8 mouse cellular contexts compared by ENCODE assay signal in the genomic region with DNA sequence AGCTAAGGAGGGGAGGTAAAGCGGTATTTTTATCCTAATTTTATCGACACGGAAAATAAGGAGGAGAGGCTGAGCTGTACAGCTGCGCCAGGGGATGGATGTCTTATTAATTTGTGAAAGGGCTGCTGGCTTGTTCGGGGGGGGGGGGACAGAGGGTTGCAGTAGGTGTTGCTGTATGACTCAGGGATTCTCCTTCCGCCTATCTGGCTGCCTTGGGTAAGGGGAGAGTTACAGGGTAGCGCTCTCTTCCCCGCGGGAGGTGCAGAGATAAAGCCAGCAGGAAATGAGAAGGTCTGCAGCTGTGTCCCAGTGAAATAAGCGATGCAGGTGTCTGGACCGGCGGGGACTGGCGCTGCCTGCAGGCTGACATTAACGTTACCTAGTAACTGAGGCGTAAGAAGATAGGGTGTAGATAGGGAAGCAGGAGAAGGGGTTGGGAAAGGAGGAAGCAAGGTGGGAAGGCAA. TPM values are rescaled to one million over a fixed set of nuclear protein-coding genes. Genes with fewer than 3 reads are reported as not detected.
A peak's percentile ranks its signal among the peaks of the same experiment; 100 is the strongest.
DNase-seq lines count a peak whose midpoint lies in the region; ATAC-seq and TF ChIP-seq lines count a peak whose summit lies in the region.

No protein-coding gene starts in this region.

- WGBS in heart, embryonic 12.5 days, result 3% methylated on average over 15 of the region's 15 CpGs
- WGBS in embryonic facial prominence, embryonic 15.5 days, result 3% methylated on average over 15 of the region's 15 CpGs
- WGBS in stomach, postnatal 0 days, result 3% methylated on average over 15 of the region's 15 CpGs

- DNase-seq in heart, postnatal 25 days (ENCODE audit: low spot score), result no peak
- peak; percentile 81 for DNase-seq in MEL-GATA-1-ER (ENCODE audit: extremely low read depth, low read depth)
- peak; percentile 50 for DNase-seq in kidney, adult 18-20 months
- peak; percentile 37 for DNase-seq in stomach, postnatal 0 days (ENCODE audit: low spot score)
- DNase-seq in ovary, postnatal 10 days (ENCODE audit: low spot score), result no peak

- H3K27ac ChIP-seq in heart, embryonic 12.5 days (ENCODE audit: poor library complexity, severe bottlenecking), result no peak overlapping the region
- H3K27ac ChIP-seq in embryonic facial prominence, embryonic 15.5 days (replicated peaks), result no peak overlapping the region
- H3K27ac ChIP-seq in stomach, postnatal 0 days (replicated peaks), result no peak overlapping the region

- no peaks in the 10 kb centered on the region for H3K9me3 ChIP-seq in heart, embryonic 12.5 days (replicated peaks)
- H3K9me3 ChIP-seq in embryonic facial prominence, embryonic 15.5 days (replicated peaks), result no peaks in the 10 kb centered on the region
- no peaks in the 10 kb centered on the region for H3K9me3 ChIP-seq in stomach, postnatal 0 days (ENCODE audit: control insufficient read depth, low read length)

- H3K9ac ChIP-seq in heart, embryonic 12.5 days, result peak overlapping the region; percentile 3; the same call in 1 of the 2 replicates
- 0 out of 2 replicates have a peak overlapping the region, but pooled peaks have one; percentile 6 for H3K9ac ChIP-seq in embryonic facial prominence, embryonic 15.5 days
- H3K9ac ChIP-seq in stomach, postnatal 0 days (ENCODE audit: low read length), result no peak overlapping the region

- intact Hi-C loops in heart, postnatal 25 days (cut with DNase I), result loop anchor here (1.0 to 2.0 kb wide), 2 partner anchors 102 to 146 kb away; no protein-coding TSS in a partner anchor

- TF ChIP-seq CTCF in stomach, postnatal 0 days (IDR thresholded peaks at IDR 0.05; ENCODE audit: low read depth), result no peak

- no peak for TF ChIP-seq EP300 in stomach, postnatal 0 days (optimal IDR thresholded peaks at IDR 0.05)

- H3K36me3 ChIP-seq in heart, embryonic 12.5 days, result no peaks in the 10 kb centered on the region
- H3K36me3 ChIP-seq in embryonic facial prominence, embryonic 15.5 days, result no peaks in the 10 kb centered on the region
- no peaks in the 10 kb centered on the region for H3K36me3 ChIP-seq in stomach, postnatal 0 days (ENCODE audit: control insufficient read depth, insufficient read depth, low read length)

- peaks cover 16% of the 10 kb centered on the region; the same call in 1 of the 2 replicates for H3K27me3 ChIP-seq in heart, embryonic 12.5 days (replicated peaks)
- H3K27me3 ChIP-seq in embryonic facial prominence, embryonic 15.5 days, result peaks cover 5% of the 10 kb centered on the region; the same call in 1 of the 2 replicates
- no peaks in the 10 kb centered on the region for H3K27me3 ChIP-seq in stomach, postnatal 0 days (ENCODE audit: control insufficient read depth, insufficient read depth, low read length)

- peak overlapping the region; percentile 32 for H3K4me3 ChIP-seq in heart, embryonic 12.5 days
- H3K4me3 ChIP-seq in embryonic facial prominence, embryonic 15.5 days (replicated peaks), result peak overlapping the region; percentile 39
- peak overlapping the region; percentile 39 for H3K4me3 ChIP-seq in stomach, postnatal 0 days (ENCODE audit: low read depth, low read length)

- H3K4me1 ChIP-seq in heart, embryonic 12.5 days (replicated peaks), result peaks cover 10% of the 10 kb centered on the region
- peaks cover 12% of the 10 kb centered on the region for H3K4me1 ChIP-seq in embryonic facial prominence, embryonic 15.5 days
- H3K4me1 ChIP-seq in stomach, postnatal 0 days (replicated peaks; ENCODE audit: control insufficient read depth, insufficient read depth), result no peaks in the 10 kb centered on the region

- peak; percentile 22; the same call in 1 of the 2 replicates for ATAC-seq in heart, embryonic 12.5 days (ENCODE audit: insufficient number of reproducible peaks, low FRiP score)
- ATAC-seq in embryonic facial prominence, embryonic 15.5 days (ENCODE audit: insufficient number of reproducible peaks, low FRiP score, low TSS enrichment, low read depth), result peak; percentile 21; the same call in 1 of the 2 replicates
- ATAC-seq in megakaryocyte-erythroid progenitor cell, adult 5-6 weeks (replicated peaks; ENCODE audit: low FRiP score, low TSS enrichment, poor library complexity, severe bottlenecking), result peak; percentile 60
- peak; percentile 25; the same call in 1 of the 2 replicates for ATAC-seq in stomach, postnatal 0 days (ENCODE audit: low FRiP score, low TSS enrichment)

- peak overlapping the region; percentile 68 for H3K4me2 ChIP-seq in heart, embryonic 12.5 days
- peak overlapping the region; percentile 72 for H3K4me2 ChIP-seq in embryonic facial prominence, embryonic 15.5 days (replicated peaks)
- H3K4me2 ChIP-seq in stomach, postnatal 0 days (replicated peaks; ENCODE audit: low read depth), result peak overlapping the region; percentile 67

RNA-seq across cellular contexts. Expression of gene Cebpe, which starts 2.7 kb away (rescaled TPM):
- not detected in 2 replicates for polyA plus RNA-seq in heart, embryonic 12.5 days (2016; fragmentation: Nextera tagmentation; extraction: Ambion mirVana)
- not detected for total RNA-seq in heart, postnatal 25 days (2021)
- not detected in 2 replicates for polyA plus RNA-seq in embryonic facial prominence, embryonic 15.5 days (2015; fragmentation: Nextera tagmentation; extraction: Ambion mirVana)
- 1.4 and 5.7 TPM in 2 replicates for total RNA-seq in megakaryocyte-erythroid progenitor cell, adult 5-6 weeks (2014; fragmentation: Nextera tagmentation)
- total RNA-seq in megakaryocyte-erythroid progenitor cell, adult 5-6 weeks (2017), result not detected in 2 replicates
- polyA plus RNA-seq in stomach, postnatal 0 days (2015; fragmentation: Nextera tagmentation; extraction: Ambion mirVana), result 0.10 TPM in 1 of 2 replicates, not detected in the other

RNA-seq across cellular contexts. Expression of gene Gm29776, which starts 16.0 kb away (rescaled TPM):
- polyA plus RNA-seq in heart, embryonic 12.5 days (2016; fragmentation: Nextera tagmentation; extraction: Ambion mirVana), result 0.21 and 0.28 TPM in 2 replicates
- total RNA-seq in heart, postnatal 25 days (2021), result not detected
- polyA plus RNA-seq in embryonic facial prominence, embryonic 15.5 days (2015; fragmentation: Nextera tagmentation; extraction: Ambion mirVana), result 0.23 and 0.28 TPM in 2 replicates
- not detected in 2 replicates for total RNA-seq in megakaryocyte-erythroid progenitor cell, adult 5-6 weeks (2014; fragmentation: Nextera tagmentation)
- not detected in 2 replicates for total RNA-seq in megakaryocyte-erythroid progenitor cell, adult 5-6 weeks (2017)
- 0.08 and 0.11 TPM in 2 replicates for polyA plus RNA-seq in stomach, postnatal 0 days (2015; fragmentation: Nextera tagmentation; extraction: Ambion mirVana)

RNA-seq across cellular contexts. Expression of gene Acin1, which starts 27.9 kb away (rescaled TPM):
- polyA plus RNA-seq in heart, embryonic 12.5 days (2016; fragmentation: Nextera tagmentation; extraction: Ambion mirVana), result 85.1 and 89.0 TPM in 2 replicates
- 10 to 100 TPM; 78.7 to 80.9 TPM for total RNA-seq in heart, postnatal 25 days (2021)
- 130 and 132 TPM in 2 replicates for polyA plus RNA-seq in embryonic facial prominence, embryonic 15.5 days (2015; fragmentation: Nextera tagmentation; extraction: Ambion mirVana)
- total RNA-seq in megakaryocyte-erythroid progenitor cell, adult 5-6 weeks (2014; fragmentation: Nextera tagmentation), result 222 and 244 TPM in 2 replicates
- 267 and 293 TPM in 2 replicates for total RNA-seq in megakaryocyte-erythroid progenitor cell, adult 5-6 weeks (2017)
- polyA plus RNA-seq in stomach, postnatal 0 days (2015; fragmentation: Nextera tagmentation; extraction: Ambion mirVana), result 37.0 and 46.9 TPM in 2 replicates

RNA-seq across cellular contexts. Expression of gene 1700123O20Rik, which starts 28.6 kb away (rescaled TPM):
- 50.3 and 57.1 TPM in 2 replicates for polyA plus RNA-seq in heart, embryonic 12.5 days (2016; fragmentation: Nextera tagmentation; extraction: Ambion mirVana)
- 10 to 100 TPM; 15.5 to 16.0 TPM for total RNA-seq in heart, postnatal 25 days (2021)
- polyA plus RNA-seq in embryonic facial prominence, embryonic 15.5 days (2015; fragmentation: Nextera tagmentation; extraction: Ambion mirVana), result 74.2 and 75.5 TPM in 2 replicates
- 37.1 and 42.0 TPM in 2 replicates for total RNA-seq in megakaryocyte-erythroid progenitor cell, adult 5-6 weeks (2014; fragmentation: Nextera tagmentation)
- 42.4 and 58.4 TPM in 2 replicates for total RNA-seq in megakaryocyte-erythroid progenitor cell, adult 5-6 weeks (2017)
- 60.8 and 61.7 TPM in 2 replicates for polyA plus RNA-seq in stomach, postnatal 0 days (2015; fragmentation: Nextera tagmentation; extraction: Ambion mirVana)

Comparison
In these comparisons a context has a peak if more than half of its experiments do, and no peak if none do; other contexts are left out.
1. DNase-seq: peak in MEL-GATA-1-ER (single experiment), kidney, adult 18-20 months (single experiment) and stomach, postnatal 0 days (single experiment); none in heart, postnatal 25 days (single experiment) and ovary, postnatal 10 days (single experiment).
2. Peak in every context shown above with its lines, with median percentiles within 50 percentile points of each other: ATAC-seq, H3K4me2 ChIP-seq and H3K4me3 ChIP-seq.